Mouse (Mus musculus): ENCODE data around the gene E130309D02Rik. TPM values are rescaled to one million over a fixed set of nuclear protein-coding genes. Genes with fewer than 3 reads are reported as not detected.

The E130309D02Rik gene
- polyA plus RNA-seq (2015; fragmentation: Nextera tagmentation; extraction: Ambion mirVana): 25.7 and 30.2 TPM in 2 replicates

DNA sequence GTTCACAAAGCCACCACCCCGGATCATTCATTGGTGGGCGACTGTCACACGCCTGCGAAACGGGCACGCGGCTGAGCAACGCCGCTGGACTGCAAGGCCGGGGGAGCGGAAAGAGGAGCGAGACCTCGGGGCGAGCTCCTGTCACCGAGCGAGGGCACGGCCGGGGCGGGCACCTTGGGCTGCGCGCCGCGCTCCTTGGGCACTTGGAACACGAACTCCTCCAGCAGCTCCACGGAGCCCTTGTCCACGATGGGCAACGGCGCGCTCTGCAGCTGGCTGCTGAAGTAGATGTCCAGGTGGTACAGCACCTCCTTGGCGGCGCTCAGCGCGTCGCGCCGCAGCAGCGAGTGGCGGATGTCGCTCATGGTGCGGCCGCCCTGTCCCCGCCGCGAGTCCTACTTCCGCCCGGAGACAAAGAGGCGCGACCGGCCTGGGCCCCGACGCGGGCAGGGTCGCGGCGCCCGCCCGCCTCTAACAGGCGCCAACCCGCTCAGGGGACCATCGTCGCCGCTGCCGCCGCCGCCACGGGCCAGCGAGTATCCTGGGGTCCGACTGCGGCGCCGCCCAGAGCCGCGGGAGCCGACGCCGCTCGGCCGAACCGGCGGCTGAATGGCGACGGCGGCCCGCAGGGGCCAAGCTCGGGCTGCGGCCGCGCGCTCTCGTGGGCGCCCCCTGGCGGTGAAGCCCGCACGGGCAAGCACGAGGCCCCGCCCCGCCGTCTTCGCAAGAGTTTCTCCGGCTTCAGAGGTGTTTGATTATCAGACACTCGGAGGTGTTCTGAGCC is at the start of gene E130309D02Rik:
Gene E130309D02Rik (minus strand): TSS at position 631 of the 784 bp plus-strand sequence.
- H3K9ac ChIP-seq (replicated peaks): peak within 1 kb of the TSS; percentile 94
- H3K4me1 ChIP-seq: peaks cover 44% of the 10 kb centered on the region
- H3K4me3 ChIP-seq (replicated peaks): peak within 1 kb of the TSS; percentile 97
- H3K27ac ChIP-seq (replicated peaks): peak within 1 kb of the TSS; percentile 96
- peaks cover 56% of the 10 kb centered on the region for H3K36me3 ChIP-seq
- no peaks in the 10 kb centered on the region for H3K9me3 ChIP-seq (replicated peaks)
- ATAC-seq (ENCODE audit: low FRiP score): peak; percentile 84
- peak within 1 kb of the TSS; percentile 80 for H3K4me2 ChIP-seq
- WGBS: under 1% methylated on average over 76 of the region's 101 CpGs
- no peaks in the 10 kb centered on the region for H3K27me3 ChIP-seq (replicated peaks)

DNA sequence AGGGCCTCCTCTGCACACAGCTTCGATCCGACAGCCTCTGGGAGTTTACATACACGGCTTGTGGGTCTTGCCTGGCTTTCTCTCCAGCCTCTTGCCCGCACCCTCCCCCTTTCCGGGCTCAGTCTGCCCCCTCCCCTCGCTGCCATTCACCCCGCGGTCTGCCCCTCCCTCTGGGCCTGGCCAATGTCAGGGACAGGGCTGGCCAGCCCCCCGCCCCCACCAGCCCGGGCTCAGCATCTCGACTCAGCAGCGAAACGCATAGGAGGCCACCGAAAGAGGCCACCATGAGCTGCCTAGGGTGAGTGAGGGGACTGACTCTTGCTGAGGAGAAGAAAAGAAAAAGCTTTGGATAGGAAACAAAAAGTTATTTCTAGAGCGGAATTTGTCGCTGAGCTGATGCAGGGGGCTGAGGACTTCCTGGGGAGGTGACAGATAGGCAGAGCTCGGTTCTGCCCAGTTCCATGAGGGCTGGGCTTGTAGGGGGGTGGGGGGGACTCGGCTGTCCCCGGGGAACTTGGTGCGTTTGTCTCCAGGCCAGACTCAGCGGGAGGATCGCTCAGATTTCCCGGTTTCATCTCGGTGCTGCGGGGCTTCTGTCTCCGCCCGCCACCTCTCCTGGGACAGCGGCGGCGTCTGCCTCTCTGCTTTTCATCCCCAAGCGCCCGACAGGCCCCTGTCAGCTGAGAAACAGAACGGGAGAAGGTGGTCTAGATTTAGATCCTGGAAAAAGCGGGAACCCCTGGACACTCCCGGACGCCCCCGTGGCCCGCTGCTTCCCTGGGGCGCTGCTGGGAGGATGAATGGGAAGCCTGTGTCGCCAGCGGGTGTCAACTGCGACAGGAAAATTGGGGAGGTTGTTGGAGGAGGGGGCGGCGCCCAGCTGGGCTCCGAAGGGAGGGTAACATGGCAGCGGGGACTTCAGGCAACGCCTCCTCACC is 48.8 kb upstream of the E130309D02Rik start:
- H3K4me1 ChIP-seq: peaks cover 15% of the 10 kb centered on the region
- ATAC-seq (ENCODE audit: low FRiP score): peak; percentile 45; the same call in 1 of the 2 replicates
- peak overlapping the region; percentile 86 for H3K4me2 ChIP-seq
- peak overlapping the region; percentile 58 for H3K9ac ChIP-seq (replicated peaks)
- H3K27ac ChIP-seq (replicated peaks): no peak overlapping the region
- peaks cover 36% of the 10 kb centered on the region for H3K27me3 ChIP-seq (replicated peaks)
- under 1% methylated on average over 47 of the region's 47 CpGs for WGBS
- no peaks in the 10 kb centered on the region for H3K36me3 ChIP-seq
- no peaks in the 10 kb centered on the region for H3K9me3 ChIP-seq (replicated peaks)
- peak overlapping the region; percentile 47 for H3K4me3 ChIP-seq (replicated peaks)

DNA sequence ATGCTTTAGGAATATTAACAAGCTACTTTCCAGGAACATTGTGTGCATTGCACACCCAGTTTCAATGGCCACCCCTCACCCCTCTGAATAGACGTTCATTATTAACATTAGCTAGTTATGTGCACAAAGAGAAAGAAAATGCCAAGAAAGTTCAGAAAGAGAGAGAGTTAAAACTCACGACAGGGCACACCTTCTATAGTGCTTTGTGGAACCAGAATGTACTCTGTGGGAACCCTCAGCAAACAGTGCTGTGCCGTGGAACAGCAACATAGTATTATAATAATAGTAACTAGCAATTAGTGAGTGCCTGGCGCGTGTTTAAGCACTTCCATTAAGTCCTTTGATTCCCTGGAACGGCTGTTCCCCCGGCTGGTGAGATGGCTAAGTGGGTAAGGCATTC is 46.3 kb upstream of the E130309D02Rik start:
- 53% methylated on average over 7 of the region's 7 CpGs for WGBS

DNA sequence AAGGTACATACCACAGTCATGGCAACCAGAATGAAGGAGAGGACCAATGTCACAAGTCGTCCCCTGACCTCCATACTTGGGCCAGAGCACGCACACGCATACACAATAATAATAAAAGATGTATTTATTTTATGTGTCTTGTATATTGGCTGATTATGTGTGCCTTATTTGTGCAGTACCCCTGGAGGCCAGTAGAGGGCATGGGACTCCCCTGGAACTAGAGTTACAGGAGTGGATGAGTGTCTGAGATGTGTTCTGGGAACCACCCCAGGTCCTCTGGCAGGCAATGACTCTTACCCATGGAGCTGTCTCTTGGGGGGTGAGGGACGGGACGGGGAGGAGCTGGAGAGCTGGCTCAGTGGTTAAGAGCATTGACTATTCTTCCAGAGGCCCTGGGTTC is 44.8 kb upstream of the E130309D02Rik start:
- H3K4me1 ChIP-seq: peaks cover 21% of the 10 kb centered on the region
- peaks cover 34% of the 10 kb centered on the region for H3K27me3 ChIP-seq (replicated peaks)
- no peak overlapping the region for H3K27ac ChIP-seq (replicated peaks)
- no peak overlapping the region for H3K9ac ChIP-seq (replicated peaks)
- H3K36me3 ChIP-seq: no peaks in the 10 kb centered on the region
- WGBS: 57% methylated on average over 5 of the region's 5 CpGs
- H3K4me3 ChIP-seq (replicated peaks): no peak overlapping the region
- no peaks in the 10 kb centered on the region for H3K9me3 ChIP-seq (replicated peaks)
- no peak overlapping the region for H3K4me2 ChIP-seq
- no peak for ATAC-seq (ENCODE audit: low FRiP score)

More for the DNA sequence above, 46.3 kb upstream of the E130309D02Rik start:
- H3K36me3 ChIP-seq: no peaks in the 10 kb centered on the region
- H3K27me3 ChIP-seq (replicated peaks): peaks cover 41% of the 10 kb centered on the region
- H3K4me1 ChIP-seq: peaks cover 21% of the 10 kb centered on the region
- no peak overlapping the region for H3K9ac ChIP-seq (replicated peaks)
- no peak overlapping the region for H3K4me2 ChIP-seq
- H3K9me3 ChIP-seq (replicated peaks): no peaks in the 10 kb centered on the region
- H3K4me3 ChIP-seq (replicated peaks): no peak overlapping the region
- H3K27ac ChIP-seq (replicated peaks): no peak overlapping the region
- ATAC-seq (ENCODE audit: low FRiP score): no peak

DNA sequence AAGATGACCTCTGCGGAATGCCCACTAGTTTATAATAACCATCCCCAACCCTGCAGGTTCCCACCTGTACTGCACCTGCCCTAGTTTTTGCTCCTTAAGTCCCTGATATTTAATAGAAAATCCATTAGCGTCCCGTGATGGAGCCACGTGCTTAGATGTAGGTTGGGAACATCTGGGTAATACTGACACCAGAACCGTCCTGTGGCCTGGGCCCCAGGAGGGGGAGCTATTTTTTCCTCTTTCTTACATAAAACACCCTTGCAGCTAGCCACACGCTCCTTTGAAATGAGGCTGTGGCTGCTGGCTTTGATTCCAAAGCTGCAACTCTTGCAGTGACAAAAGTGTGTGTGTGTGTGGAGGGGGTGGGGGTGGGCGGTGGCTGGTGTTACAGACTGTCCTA is 44.1 kb upstream of the E130309D02Rik start:
- no peak for ATAC-seq (ENCODE audit: low FRiP score)
- Histone ChIP-seq H3K9ac (replicated peaks) (no peak overlapping the region), H3K27me3 (replicated peaks) (peaks cover 29% of the 10 kb centered on the region), H3K9me3 (replicated peaks) (no peaks in the 10 kb centered on the region), H3K36me3 (no peaks in the 10 kb centered on the region), H3K4me3 (replicated peaks) (no peak overlapping the region), H3K4me2 (no peak overlapping the region), H3K27ac (replicated peaks) (no peak overlapping the region), H3K4me1 (peaks cover 15% of the 10 kb centered on the region)
- WGBS: 39% methylated on average over 7 of the region's 7 CpGs

DNA sequence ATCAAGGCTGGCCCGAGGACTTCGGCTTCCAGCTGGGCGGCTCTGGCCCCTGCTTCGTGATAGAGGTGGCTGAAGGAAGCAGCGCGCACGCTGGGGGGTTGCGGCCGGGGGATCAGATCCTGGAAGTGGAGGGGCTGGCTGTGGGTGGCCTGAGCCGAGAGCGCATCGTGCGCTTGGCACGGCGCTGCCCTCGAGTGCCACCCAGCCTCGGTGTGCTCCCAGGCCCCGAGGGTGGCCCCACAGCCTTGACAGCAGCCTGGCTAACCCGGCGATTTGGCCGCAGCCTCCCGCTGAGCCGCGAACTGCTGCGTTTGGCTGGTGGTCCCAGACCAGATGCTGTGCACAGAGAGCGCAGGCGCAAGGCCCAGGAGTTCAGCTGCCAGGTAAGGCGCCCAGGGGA is 42.4 kb upstream of the E130309D02Rik start:
- Histone ChIP-seq H3K36me3 (no peaks in the 10 kb centered on the region), H3K4me2 (peak overlapping the region; percentile 51), H3K9ac (replicated peaks) (0 out of 2 replicates have a peak overlapping the region, but pooled peaks have one; percentile 28), H3K4me1 (peaks cover 6% of the 10 kb centered on the region), H3K27ac (replicated peaks) (no peak overlapping the region), H3K27me3 (replicated peaks) (peaks cover 26% of the 10 kb centered on the region), H3K9me3 (replicated peaks) (0 out of 2 replicates have a peak, but pooled peaks cover under 1% of the 10 kb centered on the region), H3K4me3 (replicated peaks) (peak overlapping the region; percentile 25)
- no peak for ATAC-seq (ENCODE audit: low FRiP score)
- WGBS: 6% methylated on average over 28 of the region's 28 CpGs

DNA sequence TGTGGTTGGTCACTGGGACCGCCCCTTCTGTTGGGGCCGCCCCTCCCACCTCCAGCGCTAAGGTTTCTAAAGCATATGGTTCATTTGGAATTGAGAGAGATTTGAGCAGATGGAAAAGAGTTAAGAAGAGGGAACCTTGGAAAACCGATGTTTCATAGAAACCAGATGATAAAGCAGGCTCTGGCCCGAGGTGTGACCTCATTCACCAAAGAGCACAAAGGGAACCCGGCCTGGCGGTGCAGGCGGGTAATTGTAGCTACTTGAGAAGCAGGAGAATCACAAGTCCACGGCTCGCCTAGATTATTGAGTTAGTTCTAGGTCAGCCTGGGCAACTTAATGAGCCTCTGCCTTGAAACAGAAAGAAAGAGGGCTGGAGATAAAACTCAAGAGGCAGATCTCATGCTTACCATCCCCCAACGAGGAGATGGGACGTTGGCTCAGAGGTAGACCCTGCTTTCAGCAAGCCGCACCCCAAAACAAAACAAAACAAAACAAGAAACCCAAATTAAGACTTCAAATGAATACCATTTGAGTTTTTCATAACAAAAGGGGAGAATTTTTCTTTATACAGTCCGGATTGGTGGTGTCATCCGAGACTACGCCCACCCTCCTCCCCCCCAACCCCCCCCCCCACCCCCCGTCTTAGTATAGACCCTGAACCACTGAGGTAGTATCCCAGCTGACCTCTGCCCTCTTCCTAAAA is 41.7 kb upstream of the E130309D02Rik start, which contains the start of gene Grid2ip:
Gene Grid2ip (plus strand): TSS at position 653 of the 703 bp plus-strand sequence.
- no peaks in the 10 kb centered on the region for H3K36me3 ChIP-seq
- H3K4me3 ChIP-seq (replicated peaks): peak within 1 kb of the TSS; percentile 25
- WGBS: 19% methylated on average over 16 of the region's 17 CpGs
- no peak for ATAC-seq (ENCODE audit: low FRiP score)
- peaks cover 6% of the 10 kb centered on the region for H3K4me1 ChIP-seq
- H3K9ac ChIP-seq (replicated peaks): 0 out of 2 replicates have a peak within 1 kb of the TSS, but pooled peaks have one; percentile 28
- H3K9me3 ChIP-seq (replicated peaks): 0 out of 2 replicates have a peak, but pooled peaks cover 3% of the 10 kb centered on the region
- peaks cover 24% of the 10 kb centered on the region for H3K27me3 ChIP-seq (replicated peaks)
- H3K4me2 ChIP-seq: peak within 1 kb of the TSS; percentile 51
- no peak within 1 kb of the TSS for H3K27ac ChIP-seq (replicated peaks)

DNA sequence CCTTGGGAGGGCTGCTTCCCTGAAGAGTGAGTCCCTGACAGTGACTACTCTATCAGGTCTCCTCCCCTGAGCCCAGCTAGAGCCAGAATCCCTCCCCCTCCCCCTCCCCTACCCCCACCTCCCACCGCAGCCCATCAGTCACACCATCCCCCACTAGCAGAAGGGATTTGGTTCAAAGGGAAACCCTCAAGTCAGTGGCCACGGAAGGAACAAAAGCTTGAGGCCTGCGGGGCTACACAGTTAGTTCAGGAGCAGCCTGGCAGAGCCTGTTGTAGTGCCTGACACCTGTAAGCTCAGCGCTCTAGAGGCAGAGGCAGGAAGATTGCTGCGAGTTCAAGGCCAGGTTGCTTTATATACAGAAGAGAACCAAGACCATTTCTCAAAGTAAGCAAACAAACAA is 40.9 kb upstream of the E130309D02Rik start:
- H3K9ac ChIP-seq (replicated peaks): no peak overlapping the region
- H3K4me1 ChIP-seq: peaks cover 6% of the 10 kb centered on the region
- no peak overlapping the region for H3K4me2 ChIP-seq
- no peaks in the 10 kb centered on the region for H3K36me3 ChIP-seq
- H3K27me3 ChIP-seq (replicated peaks): peaks cover 24% of the 10 kb centered on the region
- H3K9me3 ChIP-seq (replicated peaks): 0 out of 2 replicates have a peak, but pooled peaks cover 3% of the 10 kb centered on the region
- 29% methylated on average over 5 of the region's 5 CpGs for WGBS
- no peak overlapping the region for H3K27ac ChIP-seq (replicated peaks)
- no peak overlapping the region for H3K4me3 ChIP-seq (replicated peaks)
- ATAC-seq (ENCODE audit: low FRiP score): no peak

DNA sequence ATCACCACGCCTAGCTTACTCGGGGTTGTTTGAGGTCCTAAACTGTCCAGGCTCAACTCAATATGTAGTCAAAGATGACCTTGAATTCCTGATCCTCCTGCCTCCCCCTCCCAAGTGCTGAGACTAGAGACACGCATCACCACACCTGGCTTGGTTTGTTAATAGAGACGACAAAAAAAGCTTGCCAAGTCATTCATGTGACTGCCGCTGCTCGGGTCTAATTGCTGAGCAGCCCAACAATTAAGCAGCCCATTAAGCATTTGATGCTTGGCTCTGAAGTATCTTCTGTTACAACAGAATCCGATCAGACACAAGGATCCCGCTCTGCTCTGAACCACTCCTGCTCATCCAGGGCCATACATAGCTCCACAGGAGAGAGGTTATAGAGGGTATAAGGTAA is 31.2 kb upstream of the E130309D02Rik start:
- H3K4me2 ChIP-seq: no peak overlapping the region
- no peak for ATAC-seq (ENCODE audit: low FRiP score)
- no peaks in the 10 kb centered on the region for H3K36me3 ChIP-seq
- no peak overlapping the region for H3K4me3 ChIP-seq (replicated peaks)
- no peak overlapping the region for H3K9ac ChIP-seq (replicated peaks)
- H3K4me1 ChIP-seq: no peaks in the 10 kb centered on the region
- 54% methylated on average over 8 of the region's 8 CpGs for WGBS
- no peaks in the 10 kb centered on the region; the same call in 1 of the 2 replicates for H3K9me3 ChIP-seq (replicated peaks)
- no peaks in the 10 kb centered on the region for H3K27me3 ChIP-seq (replicated peaks)
- H3K27ac ChIP-seq (replicated peaks): peak overlapping the region; percentile 56; the same call in 1 of the 2 replicates

DNA sequence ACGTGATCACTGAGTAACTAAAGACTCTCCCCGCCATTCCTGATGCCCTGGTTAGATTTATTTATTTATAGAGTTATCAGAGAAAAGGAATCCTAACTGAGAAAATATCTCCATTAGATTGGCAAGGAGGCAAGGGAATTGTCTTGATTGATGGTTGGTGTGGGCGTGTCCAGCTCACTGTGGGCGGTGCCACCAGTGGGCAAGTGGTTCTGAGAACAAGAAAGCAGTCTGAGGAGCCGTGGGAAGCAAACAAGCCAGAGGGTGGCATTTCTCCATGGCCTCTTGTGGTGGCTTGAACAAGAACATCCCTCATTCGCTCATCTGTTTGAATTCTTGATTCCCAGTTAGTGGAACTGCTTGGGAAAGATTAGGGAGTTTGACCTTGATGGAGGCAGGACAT is 24.4 kb upstream of the E130309D02Rik start:
- Histone ChIP-seq H3K9me3 (replicated peaks) (no peaks in the 10 kb centered on the region), H3K27ac (replicated peaks) (no peak overlapping the region), H3K4me1 (no peaks in the 10 kb centered on the region), H3K9ac (replicated peaks) (no peak overlapping the region), H3K36me3 (no peaks in the 10 kb centered on the region), H3K4me2 (no peak overlapping the region), H3K4me3 (replicated peaks) (no peak overlapping the region), H3K27me3 (replicated peaks) (no peaks in the 10 kb centered on the region)
- WGBS: 53% methylated on average over 6 of the region's 6 CpGs
- no peak for ATAC-seq (ENCODE audit: low FRiP score)

DNA sequence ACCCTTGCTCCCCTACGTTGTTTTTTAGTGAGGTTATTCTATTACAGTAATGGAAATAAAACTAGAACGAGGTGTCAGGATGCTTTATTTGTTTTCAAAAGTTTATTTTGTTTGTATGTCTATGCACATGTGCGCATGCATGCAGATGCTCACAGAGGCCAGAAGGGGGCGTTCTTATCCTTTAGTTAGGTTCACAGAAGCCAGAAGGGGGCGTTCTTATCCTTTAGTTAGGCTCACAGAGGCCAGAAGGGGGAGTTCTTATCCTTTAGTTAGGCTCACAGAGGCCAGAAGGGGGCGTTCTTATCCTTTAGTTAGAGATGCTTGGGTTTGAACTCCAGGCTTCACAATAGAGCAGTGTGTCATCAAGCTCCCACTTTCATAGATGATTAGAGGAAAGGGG is 21.4 kb upstream of the E130309D02Rik start:
- H3K9ac ChIP-seq (replicated peaks): no peak overlapping the region
- H3K4me1 ChIP-seq: no peaks in the 10 kb centered on the region
- H3K36me3 ChIP-seq: no peaks in the 10 kb centered on the region
- WGBS: 69% methylated on average over 6 of the region's 6 CpGs
- H3K9me3 ChIP-seq (replicated peaks): no peaks in the 10 kb centered on the region
- no peak overlapping the region for H3K4me2 ChIP-seq
- H3K27ac ChIP-seq (replicated peaks): no peak overlapping the region
- ATAC-seq (ENCODE audit: low FRiP score): no peak
- H3K4me3 ChIP-seq (replicated peaks): no peak overlapping the region
- H3K27me3 ChIP-seq (replicated peaks): no peaks in the 10 kb centered on the region

Data from neural tube, embryonic 15.5 days (tissue).